Mouse (Mus musculus): ENCODE measurements at regions not wholly inside any gene's neighbourhood (a gene's known extent, or its start where the extent isn't known, plus 50 kb on each side); places are given as distances from the start of the nearest gene placed in this dataset.

GRCm38 (mm10) chr12:95054887-95055286 lies 637.1 kb upstream of the Flrt2 start:
- no peak for DNase-seq (ENCODE audit: low spot score)

- peak; percentile 13 for DNase-seq (ENCODE audit: low spot score)
Measured at GRCm38 (mm10) chr12:95056926-95057325, 635.1 kb upstream of the Flrt2 start.

GRCm38 (mm10) chr12:95059396-95059795 lies 632.6 kb upstream of the Flrt2 start:
- no peak for DNase-seq (ENCODE audit: low spot score)

- DNase-seq (ENCODE audit: low spot score): no peak
Measured at GRCm38 (mm10) chr12:95072307-95072706, 619.7 kb upstream of the Flrt2 start.

GRCm38 (mm10) chr12:95119223-95119952 lies 572.6 kb upstream of the Flrt2 start:
- no peak for DNase-seq (ENCODE audit: low spot score)

GRCm38 (mm10) chr12:95132804-95133203 lies 559.2 kb upstream of the Flrt2 start:
- peak; percentile 2 for DNase-seq (ENCODE audit: low spot score)

- DNase-seq (ENCODE audit: low spot score): no peak
Measured at GRCm38 (mm10) chr12:95133482-95133881, 558.5 kb upstream of the Flrt2 start.

GRCm38 (mm10) chr12:95138167-95138566 lies 553.9 kb upstream of the Flrt2 start:
- DNase-seq (ENCODE audit: low spot score): no peak

GRCm38 (mm10) chr12:95171051-95171450 lies 521.0 kb upstream of the Flrt2 start:
- DNase-seq (ENCODE audit: low spot score): no peak

- no peak for DNase-seq (ENCODE audit: low spot score)
Measured at GRCm38 (mm10) chr12:95173810-95174402, 518.1 kb upstream of the Flrt2 start.

- no peak for DNase-seq (ENCODE audit: low spot score)
Measured at GRCm38 (mm10) chr12:95202486-95202885, 489.5 kb upstream of the Flrt2 start.

GRCm38 (mm10) chr12:95205081-95205480 lies 486.9 kb upstream of the Flrt2 start:
- DNase-seq (ENCODE audit: low spot score): peak; percentile 3

- no peak for DNase-seq (ENCODE audit: low spot score)
Measured at GRCm38 (mm10) chr12:95239158-95239779, 452.8 kb upstream of the Flrt2 start.

- no peak for DNase-seq (ENCODE audit: low spot score)
Measured at GRCm38 (mm10) chr12:95267187-95267586, 424.8 kb upstream of the Flrt2 start.

GRCm38 (mm10) chr12:95305386-95305785 lies 386.6 kb upstream of the Flrt2 start:
- DNase-seq (ENCODE audit: low spot score): no peak

GRCm38 (mm10) chr12:95315151-95315750 lies 376.8 kb upstream of the Flrt2 start:
- no peak for DNase-seq (ENCODE audit: low spot score)

- DNase-seq (ENCODE audit: low spot score): no peak
Measured at GRCm38 (mm10) chr12:95316820-95317219, 375.2 kb upstream of the Flrt2 start.

GRCm38 (mm10) chr12:95321693-95322092 lies 370.3 kb upstream of the Flrt2 start:
- no peak for DNase-seq (ENCODE audit: low spot score)

- DNase-seq (ENCODE audit: low spot score): no peak
Measured at GRCm38 (mm10) chr12:95329666-95330065, 362.4 kb upstream of the Flrt2 start.

GRCm38 (mm10) chr12:95347786-95348185 lies 344.2 kb upstream of the Flrt2 start:
- no peak for DNase-seq (ENCODE audit: low spot score)

GRCm38 (mm10) chr12:95355151-95355550 lies 336.9 kb upstream of the Flrt2 start:
- DNase-seq (ENCODE audit: low spot score): peak; percentile 81

- DNase-seq (ENCODE audit: low spot score): no peak
Measured at GRCm38 (mm10) chr12:95384248-95384964, 307.6 kb upstream of the Flrt2 start.
